Mouse (Mus musculus) hematopoietic multipotent progenitor cell, adult 10-12 weeks (in vitro differentiated cells): Measurements from ENCODE around the gene Slc23a2. TPM values are rescaled to one million over a fixed set of nuclear protein-coding genes. Genes with fewer than 3 reads are reported as not detected.

ENCODE experiments used
- polyA plus RNA-seq: library from polyadenylated mRNA; stranded (reverse); fragments of >175 nt; gene quantifications from 2 replicates; pipeline ENCODE4 v1.2.3, GENCODE M21; 2012; ENCODE audit warnings: low replicate concordance

Slc23a2 gene
- 3.9 and 10.8 TPM in 2 replicates for polyA plus RNA-seq

DNA sequence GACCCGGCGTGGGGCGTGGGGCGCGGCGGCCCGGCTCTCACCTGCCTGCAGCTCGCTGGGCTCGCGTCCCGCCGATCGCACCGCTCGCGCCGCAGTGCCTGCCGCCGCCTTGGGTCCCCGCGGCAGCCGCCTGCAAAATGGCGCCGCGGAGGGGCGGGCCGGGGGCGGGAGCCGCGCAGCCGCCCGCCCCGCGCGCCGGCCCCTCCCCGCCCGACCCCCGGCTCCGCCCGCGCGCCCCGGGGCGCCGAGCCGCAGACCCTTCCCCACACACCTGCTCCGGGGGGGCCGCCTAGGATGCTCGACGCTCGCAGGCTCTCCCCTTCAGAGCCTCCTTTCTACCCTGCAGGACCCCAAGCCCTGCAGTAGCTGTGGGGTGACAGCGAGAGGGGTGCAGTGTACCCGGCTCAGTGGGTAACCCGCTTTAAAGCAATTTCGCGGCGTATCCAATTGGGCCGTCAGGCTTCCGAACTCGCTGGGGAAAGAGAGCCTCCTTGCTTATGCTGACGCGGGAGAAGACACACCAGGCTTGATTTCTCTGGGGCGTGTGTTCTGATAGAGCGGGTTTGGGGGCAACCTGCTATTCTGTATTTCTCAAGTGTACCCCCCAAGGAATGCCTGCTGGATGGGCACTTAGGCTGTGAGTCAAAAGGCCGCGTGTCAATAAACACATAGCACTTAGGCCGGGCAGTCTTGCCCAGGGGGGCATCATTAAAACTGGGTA lies at the start of gene Slc23a2:
Slc23a2 (minus strand) TSS at position 138 of the 721 bp plus-strand sequence.

GRCm38 (mm10) chr2:132029646-132030417 lies 115.1 kb downstream of the Slc23a2 start, which contains the start of gene Rassf2:
TSS of gene Rassf2 (minus strand) at chr2:132030258.

Other genes with a start within 250 kb of the Slc23a2 start
- 9.8 and 15.0 TPM in 2 replicates for gene Prnp, start 235.2 kb downstream of the Slc23a2 start, polyA plus RNA-seq
- not detected in 2 replicates for gene Prn, start 235.2 kb downstream of the Slc23a2 start, polyA plus RNA-seq
- gene Prnd, start 194.2 kb downstream of the Slc23a2 start, polyA plus RNA-seq = not detected in 2 replicates
- gene Rassf2, start 114.8 kb downstream of the Slc23a2 start, polyA plus RNA-seq = 76.8 and 144 TPM in 2 replicates
- gene Tmem230, start 102.7 kb upstream of the Slc23a2 start, polyA plus RNA-seq = 38.7 and 85.4 TPM in 2 replicates
- gene Pcna, start 108.2 kb upstream of the Slc23a2 start, polyA plus RNA-seq = 7.1 and 45.9 TPM in 2 replicates
- 23.2 and 29.6 TPM in 2 replicates for gene Cds2, start 118.0 kb upstream of the Slc23a2 start, polyA plus RNA-seq
- gene Prokr2, start 240.3 kb upstream of the Slc23a2 start, polyA plus RNA-seq = 0.19 TPM in 1 of 2 replicates, not detected in the other